21 mouse cellular contexts compared by ENCODE assay signal in genomic region chr2:70109010-70109409, GRCm38 (mm10).
A peak's percentile ranks its signal among the peaks of the same experiment; 100 is the strongest.
DNase-seq lines count a peak whose midpoint lies in the region; ATAC-seq and TF ChIP-seq lines count a peak whose summit lies in the region.
"Had no signal": no experiment of that assay in that cellular context is flagged by ENCODE, and none has a peak within 500 bp of the region (broad histone marks: within the 10 kb centered on the region; RNA-seq: fewer than 3 reads in every experiment).

No protein-coding gene starts in this region.

- no peak overlapping the region for H3K4me3 ChIP-seq in olfactory bulb, adult 2 months (ENCODE audit: insufficient read depth, low read depth, low read length)
- H3K4me3 ChIP-seq in midbrain, postnatal 0 days (ENCODE audit: low read depth, low read length): no peak overlapping the region
- H3K4me3 ChIP-seq: limb, embryonic 13.5 days; liver, embryonic 13.5 days; midbrain, embryonic 12.5 days had no signal

- WGBS in olfactory bulb, adult 2 months: 37% methylated on average over 7 of the region's 7 CpGs
- 70% methylated on average over 7 of the region's 7 CpGs for WGBS in midbrain, postnatal 0 days

- peak; percentile 77 for ATAC-seq in frontal cortex, adult (ENCODE audit: low TSS enrichment)
- ATAC-seq in midbrain, postnatal 0 days (ENCODE audit: low FRiP score): no peak
- ATAC-seq: activated CD4-positive, CD25-positive, alpha-beta regulatory T cell, adult 4 months; forebrain, postnatal 0 days; hindbrain, embryonic 16.5 days; intestine, postnatal 0 days had no signal

- DNase-seq in frontal cortex, postnatal 10 days (ENCODE audit: low spot score in 2 of 2): no peak
- peak; percentile 38 for DNase-seq in Muller cell, postnatal 12 days (ENCODE audit: inconsistent ontology term)
- peak; percentile 61 for DNase-seq in adrenal gland, postnatal 10 days
- DNase-seq in midbrain, postnatal 0 days (ENCODE audit: low spot score): no peak
- no peak for DNase-seq in layer of hippocampus, adult 18-20 months (ENCODE audit: low spot score in 2 of 2)
- DNase-seq: cerebellum, adult 8-10 months; forebrain, postnatal 0 days; kidney, postnatal 25 days; layer of hippocampus, postnatal 36 days; liver, embryonic 13.5 days; lung, adult 2 months; lung, postnatal 14 days; thymus, postnatal 14 days had no signal

- no peaks in the 10 kb centered on the region for H3K27me3 ChIP-seq in midbrain, postnatal 0 days (ENCODE audit: insufficient read depth, low read length)
- H3K27me3 ChIP-seq: limb, embryonic 13.5 days; liver, embryonic 13.5 days; midbrain, embryonic 12.5 days had no signal

- H3K4me2 ChIP-seq in midbrain, postnatal 0 days (ENCODE audit: low read depth, low read length, poor library complexity, severe bottlenecking): no peak overlapping the region
- H3K4me2 ChIP-seq: heart, embryonic 11.5 days; limb, embryonic 13.5 days; liver, embryonic 13.5 days; midbrain, embryonic 12.5 days had no signal

- no peak overlapping the region for H3K9ac ChIP-seq in midbrain, postnatal 0 days (replicated peaks; ENCODE audit: low read length, poor library complexity, severe bottlenecking)
- H3K9ac ChIP-seq: forebrain, postnatal 0 days; limb, embryonic 13.5 days; liver, embryonic 13.5 days; midbrain, embryonic 12.5 days had no signal

- peaks cover 19% of the 10 kb centered on the region for H3K4me1 ChIP-seq in olfactory bulb, adult 2 months (ENCODE audit: control insufficient read depth, insufficient read depth, low read length)
- H3K4me1 ChIP-seq in midbrain, postnatal 0 days (ENCODE audit: insufficient read depth, low read length): peaks cover 6% of the 10 kb centered on the region; the same call in 1 of the 2 replicates
- H3K4me1 ChIP-seq: limb, embryonic 13.5 days; liver, embryonic 13.5 days had no signal

- no peak for TF ChIP-seq CTCF in olfactory bulb, adult 2 months (IDR thresholded peaks at IDR 0.05; ENCODE audit: insufficient read depth, low read depth, low read length)
- TF ChIP-seq CTCF in midbrain, postnatal 0 days (IDR thresholded peaks at IDR 0.05): no peak

- H3K27ac ChIP-seq in olfactory bulb, adult 2 months (ENCODE audit: insufficient read depth, low read depth, low read length): peak overlapping the region; percentile 87
- H3K27ac ChIP-seq in midbrain, postnatal 0 days (ENCODE audit: low read depth, low read length): no peak overlapping the region
- H3K27ac ChIP-seq: limb, embryonic 13.5 days; liver, embryonic 13.5 days; midbrain, embryonic 12.5 days had no signal

- TF ChIP-seq POLR2A in olfactory bulb, adult 2 months (IDR thresholded peaks at IDR 0.05; ENCODE audit: insufficient read depth, low read depth, low read length): no peak

- no peaks in the 10 kb centered on the region for H3K9me3 ChIP-seq in midbrain, postnatal 0 days (ENCODE audit: low read length)
- H3K9me3 ChIP-seq: limb, embryonic 13.5 days; liver, embryonic 13.5 days; midbrain, embryonic 12.5 days had no signal

- no peaks in the 10 kb centered on the region for H3K36me3 ChIP-seq in midbrain, postnatal 0 days (ENCODE audit: insufficient read depth, low read length)
- H3K36me3 ChIP-seq: limb, embryonic 13.5 days; liver, embryonic 13.5 days; midbrain, embryonic 12.5 days had no signal

Comparison
In these comparisons a context has a peak if more than half of its experiments do, and no peak if none do; other contexts are left out.
1. DNase-seq: peak in Muller cell, postnatal 12 days (single experiment) and adrenal gland, postnatal 10 days (single experiment); none in frontal cortex, postnatal 10 days (0 of 2), midbrain, postnatal 0 days (single experiment) and layer of hippocampus, adult 18-20 months (0 of 2).